ENCODE assay signal across 8 mouse cellular contexts in the genomic region with DNA sequence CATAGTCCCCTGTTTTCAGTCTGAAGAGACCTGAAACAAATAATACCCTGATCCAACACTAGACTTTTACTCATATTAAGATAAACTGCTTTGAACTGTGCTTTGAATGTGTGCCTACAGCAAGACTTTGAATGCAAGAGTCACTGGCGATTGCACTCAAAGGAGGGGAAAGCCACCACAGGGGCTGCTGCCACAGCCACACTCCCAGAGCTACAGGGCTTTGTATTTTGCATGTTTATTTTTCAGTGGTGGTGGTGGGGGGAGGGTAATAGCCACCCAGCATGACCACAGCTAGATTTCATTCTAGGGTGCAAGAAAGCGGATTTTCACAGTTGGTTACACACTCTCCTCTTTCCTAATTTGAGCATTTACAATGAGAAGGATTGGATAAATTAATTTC. TPM values are rescaled to one million over a fixed set of nuclear protein-coding genes. Genes with fewer than 3 reads are reported as not detected.
DNase-seq lines count a peak whose midpoint lies in the region; ATAC-seq and TF ChIP-seq lines count a peak whose summit lies in the region.

No protein-coding gene starts in this region.

- peaks cover 17% of the 10 kb centered on the region for H3K27me3 ChIP-seq in embryonic facial prominence, embryonic 10.5 days (replicated peaks; ENCODE audit: low read depth, poor library complexity, severe bottlenecking)
- H3K27me3 ChIP-seq in hindbrain, embryonic 14.5 days (ENCODE audit: control insufficient read depth, insufficient read depth, low read length) = no peaks in the 10 kb centered on the region
- H3K27me3 ChIP-seq in myocyte (ENCODE audit: control insufficient read depth, insufficient read depth, insufficient read length) = no peaks in the 10 kb centered on the region

- TF ChIP-seq POLR2A in myocyte (IDR thresholded peaks at IDR 0.05; ENCODE audit: insufficient read length, low read depth) = no peak
- no peak for TF ChIP-seq POLR2A in lung, adult 2 months (IDR thresholded peaks at IDR 0.05; ENCODE audit: borderline replicate concordance, extremely low read depth, low read depth, low read length)

- H3K4me3 ChIP-seq in embryonic facial prominence, embryonic 10.5 days = no peak overlapping the region
- H3K4me3 ChIP-seq in hindbrain, embryonic 14.5 days (replicated peaks; ENCODE audit: low read length) = no peak overlapping the region
- peak overlapping the region; percentile 75 for H3K4me3 ChIP-seq in myocyte
- H3K4me3 ChIP-seq in lung, adult 2 months (replicated peaks; ENCODE audit: extremely low read depth, low read depth, low read length) = no peak overlapping the region

- TF ChIP-seq CTCF in lung, adult 2 months (IDR thresholded peaks at IDR 0.05; ENCODE audit: insufficient read depth, low read length) = no peak

- 0 out of 2 replicates have a peak overlapping the region, but pooled peaks have one; percentile 7 for H3K9ac ChIP-seq in hindbrain, embryonic 14.5 days

- 11% methylated on average over 2 of the region's 2 CpGs for WGBS in embryonic facial prominence, embryonic 10.5 days
- 21% methylated on average over 2 of the region's 2 CpGs for WGBS in hindbrain, embryonic 14.5 days
- WGBS in lung, adult 2 months = 38% methylated on average over 2 of the region's 2 CpGs

- no peak for ATAC-seq in hindbrain, embryonic 14.5 days (ENCODE audit: low FRiP score)

- H3K4me1 ChIP-seq in embryonic facial prominence, embryonic 10.5 days = peaks cover 55% of the 10 kb centered on the region
- peaks cover 14% of the 10 kb centered on the region; the same call in 1 of the 2 replicates for H3K4me1 ChIP-seq in hindbrain, embryonic 14.5 days (replicated peaks; ENCODE audit: control insufficient read depth, insufficient read depth, low read length)
- H3K4me1 ChIP-seq in lung, adult 2 months (ENCODE audit: control insufficient read depth, insufficient read depth, low read length) = no peaks in the 10 kb centered on the region; the same call in 1 of the 2 replicates

- no peaks in the 10 kb centered on the region for H3K9me3 ChIP-seq in embryonic facial prominence, embryonic 10.5 days
- no peaks in the 10 kb centered on the region for H3K9me3 ChIP-seq in hindbrain, embryonic 14.5 days (ENCODE audit: control insufficient read depth, low read length)

- peak overlapping the region; percentile 32; the same call in 1 of the 2 replicates for H3K27ac ChIP-seq in embryonic facial prominence, embryonic 10.5 days (replicated peaks)
- peak overlapping the region; percentile 86 for H3K27ac ChIP-seq in hindbrain, embryonic 14.5 days

- peaks cover 33% of the 10 kb centered on the region for H3K79me2 ChIP-seq in myocyte (ENCODE audit: control insufficient read depth, insufficient read depth)

- H3K36me3 ChIP-seq in embryonic facial prominence, embryonic 10.5 days (replicated peaks) = no peaks in the 10 kb centered on the region
- H3K36me3 ChIP-seq in hindbrain, embryonic 14.5 days (replicated peaks; ENCODE audit: control insufficient read depth, insufficient read depth) = no peaks in the 10 kb centered on the region
- no peaks in the 10 kb centered on the region for H3K36me3 ChIP-seq in myocyte (ENCODE audit: control insufficient read depth, insufficient read depth)

- no peak overlapping the region for H3ac ChIP-seq in myocyte (ENCODE audit: control insufficient read depth, insufficient read length)

- peak; percentile 34 for DNase-seq in kidney, postnatal 10 days
- DNase-seq in kidney, adult 8-10 months = no peak
- DNase-seq in embryonic facial prominence, embryonic 10.5 days (ENCODE audit: low spot score) = no peak
- no peak for DNase-seq in hindbrain, embryonic 14.5 days (ENCODE audit: low spot score)
- DNase-seq in cerebellum, adult 8-10 months = no peak
- DNase-seq in testis, postnatal 14 days (ENCODE audit: low spot score) = no peak
- DNase-seq in lung, adult 2 months = no peak

- H3K4me2 ChIP-seq in hindbrain, embryonic 14.5 days (replicated peaks) = peak overlapping the region; percentile 90
- H3K4me2 ChIP-seq in myocyte (ENCODE audit: low read depth) = peak overlapping the region; percentile 75

TF ChIP-seq in myocyte, 11 proteins besides CTCF, POLR2A, EP300 and RAD21:
- TF ChIP-seq CEBPB (IDR thresholded peaks at IDR 0.05; ENCODE audit: insufficient read depth, poor library complexity, severe bottlenecking) = 0 out of 2 replicates have a peak, but pooled peaks have one; percentile 2
- no peak for TF ChIP-seq TCF3 (IDR thresholded peaks at IDR 0.05; ENCODE audit: insufficient read length, low read depth)
TF ChIP-seq in myocyte: peak in this region for 1.

RNA-seq across cellular contexts. Expression of gene Zeb2, which starts 2.6 kb away (rescaled TPM):
- polyA plus RNA-seq in embryonic facial prominence, embryonic 10.5 days (2016; fragmentation: Nextera tagmentation; extraction: Ambion mirVana) = 20.9 and 27.8 TPM in 2 replicates
- 38.8 and 41.9 TPM in 2 replicates for polyA plus RNA-seq in hindbrain, embryonic 14.5 days (2014; fragmentation: Nextera tagmentation; extraction: Ambion mirVana)
- polyA plus RNA-seq in myocyte (2012; fragmentation: generic; extraction: Trizol) = 10.8 TPM
- 26.1 and 59.0 TPM in 2 replicates for polyA plus RNA-seq in lung, adult 2 months (2012; rRNA removed)
